Mouse (Mus musculus): ENCODE measurements around the gene Klhl21.

DNA sequence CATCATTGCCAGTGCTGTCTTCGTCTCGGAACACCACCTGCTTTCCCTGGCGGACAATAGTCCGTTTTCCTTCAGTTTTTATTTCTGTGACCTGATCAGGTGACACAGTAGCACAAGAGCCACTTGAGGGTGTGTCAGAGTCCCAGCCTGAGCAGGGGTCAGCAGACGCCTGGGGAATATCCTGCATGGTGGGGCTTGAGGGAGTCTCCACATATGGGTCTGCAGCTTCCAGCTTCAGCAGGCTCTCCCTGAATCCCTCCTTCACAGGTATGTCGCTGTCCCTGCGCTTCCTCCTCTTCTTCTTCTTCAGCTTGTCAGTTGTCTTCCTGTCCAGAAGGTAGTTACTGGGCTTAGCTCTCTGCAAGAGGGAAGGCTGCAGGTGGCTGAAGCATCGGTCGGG, 16.5 kb upstream of the Klhl21 start:
- TF ChIP-seq ZC3H11A (IDR thresholded peaks at IDR 0.05; ENCODE audit: borderline replicate concordance, low read depth, low read length) (no peak), ZNF384 (IDR thresholded peaks at IDR 0.05; ENCODE audit: low read depth, low read length) (no peak), MAFK (IDR thresholded peaks at IDR 0.05; ENCODE audit: insufficient read depth, low read depth, low read length) (no peak), CHD2 (IDR thresholded peaks at IDR 0.05; ENCODE audit: low read depth, low read length) (no peak)
